Mouse (Mus musculus) stomach, embryonic 14.5 days (tissue): ENCODE measurements at regions not wholly inside any gene's neighbourhood (a gene's known extent, or its start where the extent isn't known, plus 50 kb on each side); places are given as distances from the start of the nearest gene placed in this dataset.

Experiments
- ATAC-seq: fragments of 200-750 bp; cut with Nextera tagmentation; 2 replicates; pipeline ENCODE4 v1.8.0; 2017; ENCODE audit warnings: low read depth, moderate TSS enrichment; ENCODE audit not compliant: insufficient number of reproducible peaks, insufficient read depth, low FRiP score
- H3K27ac ChIP-seq: fragments of 300-500 bp; sonication (generic); 2 replicates; pipeline ENCODE4 v1.5.1; 2014; ENCODE audit warnings: mild to moderate bottlenecking, low read length, moderate library complexity, mixed read lengths
- H3K27me3 ChIP-seq: fragments of 300-500 bp; sonication (generic); 2 replicates; pipeline ENCODE4 v1.6.1; 2014; ENCODE audit warnings: low read length, control low read depth, mixed read lengths; ENCODE audit not compliant: control insufficient read depth, insufficient read depth
- H3K36me3 ChIP-seq: fragments of 300-500 bp; sonication (generic); 2 replicates; pipeline ENCODE4 v1.6.1; 2014; ENCODE audit warnings: mild to moderate bottlenecking, control low read depth, low read length, moderate library complexity, mixed read lengths; ENCODE audit not compliant: control insufficient read depth, insufficient read depth
- H3K4me1 ChIP-seq: fragments of 300-500 bp; sonication (generic); 2 replicates; pipeline ENCODE4 v1.6.1; 2014; ENCODE audit warnings: low read length, control low read depth, mixed read lengths; ENCODE audit not compliant: control insufficient read depth, insufficient read depth
- H3K4me2 ChIP-seq: fragments of 300-500 bp; sonication (generic); replicated peaks from 2 replicates; pipeline ENCODE4 v1.6.1; 2014; ENCODE audit warnings: low read depth, low read length, control low read depth
- H3K4me3 ChIP-seq: fragments of 300-500 bp; sonication (generic); 2 replicates; pipeline ENCODE4 v1.5.1; 2014; ENCODE audit warnings: low read depth, low read length, control low read depth
- H3K9ac ChIP-seq: fragments of 300-500 bp; sonication (generic); replicated peaks from 2 replicates; pipeline ENCODE4 v1.6.1; 2014; ENCODE audit warnings: low read depth, mild to moderate bottlenecking, control low read depth, low read length, moderate library complexity, mixed read lengths
- H3K9me3 ChIP-seq: fragments of 300-500 bp; sonication (generic); 2 replicates; pipeline ENCODE4 v1.6.1; 2016; ENCODE audit warnings: low read depth, low read length, control low read depth; ENCODE audit not compliant: control insufficient read depth
- WGBS: fragments of 180-500 bp; shearing (Covaris S2); extraction: QIAGEN DNeasy Blood & Tissue Kit; methylation state at CpG from one replicate; pipeline ENCODE4 v1.1.7; 2014; 5-methylcytosine and 5-hydroxymethylcytosine counted together

- Histone ChIP-seq H3K9ac (no peak overlapping the region), H3K4me1 (no peaks in the 10 kb centered on the region), H3K27ac (no peak overlapping the region), H3K4me3 (no peak overlapping the region), H3K27me3 (no peaks in the 10 kb centered on the region), H3K4me2 (no peak overlapping the region), H3K36me3 (no peaks in the 10 kb centered on the region), H3K9me3 (no peaks in the 10 kb centered on the region)
- no peak for ATAC-seq
- WGBS: 72% methylated on average over 11 of the region's 11 CpGs
Measured at GRCm38 (mm10) chr1:13839619-13840308, 2253.4 kb downstream of the 4930444P10Rik start.

GRCm38 (mm10) chr1:13834860-13835840 lies 2258.0 kb downstream of the 4930444P10Rik start:
- Histone ChIP-seq H3K9ac (no peak overlapping the region), H3K4me1 (no peaks in the 10 kb centered on the region), H3K4me3 (no peak overlapping the region), H3K36me3 (no peaks in the 10 kb centered on the region), H3K27me3 (no peaks in the 10 kb centered on the region), H3K27ac (no peak overlapping the region), H3K4me2 (no peak overlapping the region), H3K9me3 (no peaks in the 10 kb centered on the region)
- 80% methylated on average over 12 of the region's 12 CpGs for WGBS
- ATAC-seq: no peak

GRCm38 (mm10) chr1:13807786-13808185 lies 2285.3 kb downstream of the 4930444P10Rik start:
- no peaks in the 10 kb centered on the region for H3K27me3 ChIP-seq
- no peak overlapping the region for H3K4me3 ChIP-seq
- ATAC-seq: no peak
- no peaks in the 10 kb centered on the region for H3K9me3 ChIP-seq
- no peak overlapping the region for H3K27ac ChIP-seq
- WGBS: 45% methylated on average over 4 of the region's 4 CpGs
- no peak overlapping the region for H3K4me2 ChIP-seq
- no peak overlapping the region for H3K9ac ChIP-seq
- H3K4me1 ChIP-seq: no peaks in the 10 kb centered on the region
- no peaks in the 10 kb centered on the region for H3K36me3 ChIP-seq

- H3K36me3 ChIP-seq: no peaks in the 10 kb centered on the region
- no peaks in the 10 kb centered on the region for H3K4me1 ChIP-seq
- H3K4me3 ChIP-seq: no peak overlapping the region
- no peak overlapping the region for H3K9ac ChIP-seq
- no peak overlapping the region for H3K4me2 ChIP-seq
- no peaks in the 10 kb centered on the region for H3K9me3 ChIP-seq
- ATAC-seq: no peak
- no peak overlapping the region for H3K27ac ChIP-seq
- no peaks in the 10 kb centered on the region for H3K27me3 ChIP-seq
- WGBS: 96% methylated on average over 1 of the region's 1 CpGs
Measured at GRCm38 (mm10) chr1:13800460-13800859, 2292.7 kb downstream of the 4930444P10Rik start.

GRCm38 (mm10) chr1:13798848-13799247 lies 2294.3 kb downstream of the 4930444P10Rik start:
- no peak overlapping the region for H3K9ac ChIP-seq
- no peaks in the 10 kb centered on the region for H3K4me1 ChIP-seq
- no peak for ATAC-seq
- WGBS: 74% methylated on average over 1 of the region's 1 CpGs
- no peaks in the 10 kb centered on the region for H3K36me3 ChIP-seq
- no peak overlapping the region for H3K27ac ChIP-seq
- H3K4me3 ChIP-seq: no peak overlapping the region
- no peaks in the 10 kb centered on the region for H3K27me3 ChIP-seq
- H3K9me3 ChIP-seq: no peaks in the 10 kb centered on the region
- no peak overlapping the region for H3K4me2 ChIP-seq

GRCm38 (mm10) chr1:13795196-13795595 lies 2297.9 kb downstream of the 4930444P10Rik start:
- no peak overlapping the region for H3K9ac ChIP-seq
- no peaks in the 10 kb centered on the region for H3K27me3 ChIP-seq
- H3K9me3 ChIP-seq: no peaks in the 10 kb centered on the region; the same call in 1 of the 2 replicates
- H3K4me3 ChIP-seq: no peak overlapping the region
- H3K27ac ChIP-seq: no peak overlapping the region
- H3K4me1 ChIP-seq: no peaks in the 10 kb centered on the region
- no peaks in the 10 kb centered on the region for H3K36me3 ChIP-seq
- ATAC-seq: no peak
- no peak overlapping the region for H3K4me2 ChIP-seq

- Histone ChIP-seq H3K4me1 (no peaks in the 10 kb centered on the region), H3K4me2 (no peak overlapping the region; the same call in 1 of the 2 replicates), H3K27ac (no peak overlapping the region), H3K36me3 (no peaks in the 10 kb centered on the region), H3K27me3 (no peaks in the 10 kb centered on the region), H3K9me3 (no peaks in the 10 kb centered on the region; the same call in 1 of the 2 replicates), H3K4me3 (no peak overlapping the region), H3K9ac (no peak overlapping the region)
- ATAC-seq: peak; percentile 58; the same call in 1 of the 2 replicates
- WGBS: 41% methylated on average over 13 of the region's 13 CpGs
Measured at GRCm38 (mm10) chr1:13789318-13790085, 2303.6 kb downstream of the 4930444P10Rik start.

- 81% methylated on average over 2 of the region's 2 CpGs for WGBS
Measured at GRCm38 (mm10) chr1:13787016-13787415, 2306.1 kb downstream of the 4930444P10Rik start.

More at GRCm38 (mm10) chr1:13787016-13787415, 2306.1 kb downstream of the 4930444P10Rik start:
- H3K4me2 ChIP-seq: no peak overlapping the region
- no peak overlapping the region for H3K9ac ChIP-seq
- no peaks in the 10 kb centered on the region for H3K36me3 ChIP-seq
- H3K4me1 ChIP-seq: no peaks in the 10 kb centered on the region
- no peaks in the 10 kb centered on the region for H3K27me3 ChIP-seq
- ATAC-seq: no peak
- H3K9me3 ChIP-seq: no peaks in the 10 kb centered on the region; the same call in 1 of the 2 replicates
- H3K4me3 ChIP-seq: no peak overlapping the region
- H3K27ac ChIP-seq: no peak overlapping the region
